Mouse (Mus musculus) gonadal fat pad, adult 2 months (tissue): ENCODE data around the gene Gm6676. TPM values are rescaled to one million over a fixed set of nuclear protein-coding genes. Genes with fewer than 3 reads are reported as not detected.
"Not testable (repeated sequence)": the region's sequence is repeated elsewhere in the genome, so short reads cannot be mapped to it uniquely, and the experiment has no call there.

Experiments used
- DNase-seq: peaks from one replicate; pipeline ENCODE4 v3.0.0-alpha.2; 2012; ENCODE audit warnings: low read depth
- polyA plus RNA-seq: library from polyadenylated mRNA; depleted of rRNA; stranded (reverse); fragments of >200 nt; gene quantifications from 2 replicates; pipeline ENCODE4 v1.2.3, GENCODE M21; 2012; rRNA removed

The Gm6676 gene
- polyA plus RNA-seq: not detected in 2 replicates

GRCm38 (mm10) chr14:7125312-7125711 lies at the start of gene Gm6676:
Gm6676 (minus strand) TSS chr14:7125412.
- DNase-seq: not testable (repeated sequence)

- not testable (repeated sequence) for DNase-seq
These were observed 49.3 kb upstream of the Gm6676 start, which contains the start of gene Gm3512 for GRCm38 (mm10) chr14:7174483-7174971. Gm3512 (minus strand) TSS chr14:7174533.

GRCm38 (mm10) chr14:7105124-7105802 lies 19.9 kb downstream of the Gm6676 start:
- DNase-seq: not testable (repeated sequence)

- DNase-seq: not testable (repeated sequence)
These were observed 24.7 kb downstream of the Gm6676 start, which contains the start of gene Gm3696 for GRCm38 (mm10) chr14:7100521-7100920. Gm3696 (minus strand) TSS chr14:7100621.

Other genes with a start within 250 kb of the Gm6676 start
- 0.23 and 0.26 TPM in 2 replicates for gene Gm3667, start 235.4 kb downstream of the Gm6676 start, polyA plus RNA-seq
- gene Gm6356, start 151.6 kb downstream of the Gm6676 start, polyA plus RNA-seq: not detected in 2 replicates
- 0.71 and 1.7 TPM in 2 replicates for gene Gm10406, start 98.0 kb downstream of the Gm6676 start, polyA plus RNA-seq
- gene Gm3685, start 80.4 kb downstream of the Gm6676 start, polyA plus RNA-seq: not detected in 2 replicates
- 0.80 and 1.5 TPM in 2 replicates for gene Gm3696, start 24.8 kb downstream of the Gm6676 start, polyA plus RNA-seq
- gene Gm3512, start 49.1 kb upstream of the Gm6676 start, polyA plus RNA-seq: 0.75 and 0.77 TPM in 2 replicates
- not detected in 2 replicates for gene Gm16434, start 69.1 kb upstream of the Gm6676 start, polyA plus RNA-seq
- gene Gm3727, start 139.3 kb upstream of the Gm6676 start, polyA plus RNA-seq: not detected in 2 replicates
- 0.42 and 0.54 TPM in 2 replicates for gene Gm3739, start 189.6 kb upstream of the Gm6676 start, polyA plus RNA-seq
- gene Gm5797, start 207.0 kb upstream of the Gm6676 start, polyA plus RNA-seq: not detected in 2 replicates
- not detected in 2 replicates for gene Gm8374, start 239.7 kb upstream of the Gm6676 start, polyA plus RNA-seq